Mouse (Mus musculus): ENCODE results near the gene Wnk1. TPM values are rescaled to one million over a fixed set of nuclear protein-coding genes. Genes with fewer than 3 reads are reported as not detected.

Gene Wnk1
- polyA plus RNA-seq, 1 experiment from 2014 or later = 49.3 TPM

DNA sequence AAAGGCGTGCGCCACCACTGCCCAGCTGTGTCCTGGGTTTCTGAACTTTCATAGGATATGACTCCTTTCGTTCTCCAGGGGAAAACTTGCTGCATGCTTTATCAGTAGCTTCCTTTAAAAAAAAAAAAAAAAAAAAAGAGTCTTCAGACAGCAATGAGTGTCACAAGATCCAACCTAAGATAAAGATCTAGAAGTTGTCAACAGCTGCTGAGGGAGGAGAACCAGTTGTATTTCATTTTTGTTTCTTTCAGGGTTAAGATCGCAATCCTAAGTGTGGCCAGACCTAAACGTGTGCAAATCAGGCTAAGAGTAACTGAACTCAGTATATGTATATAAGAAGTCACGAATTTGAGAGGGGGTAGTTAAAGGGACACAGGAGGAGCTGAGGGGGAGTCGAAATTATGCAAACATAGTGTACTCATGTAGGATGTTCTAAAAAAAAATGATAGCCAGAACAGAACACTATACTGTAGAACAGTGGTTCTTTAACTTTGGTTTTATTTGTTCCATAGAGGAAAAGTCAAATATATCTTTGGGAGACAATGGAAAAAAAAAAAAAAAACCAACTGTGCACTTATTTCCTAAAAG lies 9.3 kb upstream of the Wnk1 start:
- H3K27ac ChIP-seq (ENCODE audit: low read length) = no peak overlapping the region
- H3K4me2 ChIP-seq (ENCODE audit: low read depth, low read length) = no peak overlapping the region
- no peaks in the 10 kb centered on the region for H3K9me3 ChIP-seq (replicated peaks; ENCODE audit: control insufficient read depth, low read length)
- WGBS = 63% methylated on average over 7 of the region's 7 CpGs
- no peak overlapping the region for H3K4me3 ChIP-seq (ENCODE audit: low read length)
- ATAC-seq (replicated peaks; ENCODE audit: extremely low read depth, insufficient read depth, low FRiP score) = no peak
- H3K36me3 ChIP-seq (ENCODE audit: control insufficient read depth, insufficient read depth) = no peaks in the 10 kb centered on the region
- H3K27me3 ChIP-seq (ENCODE audit: control insufficient read depth, insufficient read depth, low read length) = no peaks in the 10 kb centered on the region
- H3K9ac ChIP-seq (ENCODE audit: low read length) = no peak overlapping the region
- no peaks in the 10 kb centered on the region for H3K4me1 ChIP-seq (ENCODE audit: control insufficient read depth, insufficient read depth, low read length)

DNA sequence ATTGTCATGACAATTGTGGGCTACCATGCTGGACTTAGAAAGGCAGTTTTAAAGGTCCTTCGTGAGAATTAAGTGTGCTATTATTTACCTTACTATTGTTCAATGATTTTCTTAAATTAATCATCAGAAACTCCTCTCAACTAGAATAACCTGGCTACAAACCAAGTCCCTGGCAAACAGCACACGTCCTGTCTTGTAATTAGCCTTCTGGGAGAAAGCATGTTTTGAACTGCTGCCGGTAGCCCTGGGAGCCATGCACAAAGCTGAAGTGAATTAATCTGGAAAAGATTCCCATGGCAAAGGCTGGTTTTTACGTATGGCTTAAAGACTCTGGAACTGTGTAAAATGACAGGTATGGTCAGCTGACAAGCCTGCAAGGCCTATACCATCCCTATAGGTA lies 6.9 kb upstream of the Wnk1 start:
- WGBS = 74% methylated on average over 4 of the region's 4 CpGs
- Histone ChIP-seq H3K9me3 (replicated peaks; ENCODE audit: control insufficient read depth, low read length) (no peaks in the 10 kb centered on the region), H3K27ac (ENCODE audit: low read length) (no peak overlapping the region), H3K4me3 (ENCODE audit: low read length) (no peak overlapping the region), H3K9ac (ENCODE audit: low read length) (no peak overlapping the region), H3K4me1 (ENCODE audit: control insufficient read depth, insufficient read depth, low read length) (no peaks in the 10 kb centered on the region), H3K4me2 (ENCODE audit: low read depth, low read length) (no peak overlapping the region), H3K27me3 (ENCODE audit: control insufficient read depth, insufficient read depth, low read length) (no peaks in the 10 kb centered on the region), H3K36me3 (ENCODE audit: control insufficient read depth, insufficient read depth) (no peaks in the 10 kb centered on the region)
- no peak for ATAC-seq (replicated peaks; ENCODE audit: extremely low read depth, insufficient read depth, low FRiP score)

DNA sequence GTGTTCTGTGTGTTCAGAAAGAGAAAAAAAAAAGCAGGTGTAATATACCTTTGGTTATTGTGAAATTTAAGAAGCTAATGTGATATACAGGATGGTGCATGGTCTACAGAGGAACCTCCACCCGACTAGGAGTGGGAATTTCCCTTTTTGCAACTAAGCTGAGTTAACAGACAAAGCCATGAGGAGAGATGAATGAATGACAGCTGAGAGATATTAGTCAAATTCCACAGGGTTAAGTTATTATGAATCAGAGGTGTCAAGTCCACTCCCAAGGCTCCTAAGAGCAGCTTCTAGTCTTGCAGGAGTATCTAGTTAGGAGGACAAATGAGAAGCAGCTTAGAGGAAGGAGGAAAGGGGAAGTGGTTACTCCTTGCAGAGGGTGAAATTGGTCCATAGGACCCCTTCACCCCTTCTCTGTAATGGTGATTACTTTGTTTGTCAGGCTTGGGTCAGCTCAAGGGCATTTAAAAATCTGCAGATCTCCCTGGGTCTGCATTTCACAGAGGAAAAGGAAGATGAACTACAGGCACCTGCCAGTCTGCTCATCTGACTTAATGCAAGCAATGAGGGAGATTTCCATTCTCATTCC lies 4.3 kb upstream of the Wnk1 start:
- H3K4me1 ChIP-seq (ENCODE audit: control insufficient read depth, insufficient read depth, low read length) = no peaks in the 10 kb centered on the region
- no peaks in the 10 kb centered on the region for H3K9me3 ChIP-seq (replicated peaks; ENCODE audit: control insufficient read depth, low read length)
- 66% methylated on average over 1 of the region's 1 CpGs for WGBS
- no peak overlapping the region for H3K27ac ChIP-seq (ENCODE audit: low read length)
- no peak overlapping the region for H3K9ac ChIP-seq (ENCODE audit: low read length)
- no peak for ATAC-seq (replicated peaks; ENCODE audit: extremely low read depth, insufficient read depth, low FRiP score)
- no peaks in the 10 kb centered on the region for H3K36me3 ChIP-seq (ENCODE audit: control insufficient read depth, insufficient read depth)
- no peaks in the 10 kb centered on the region for H3K27me3 ChIP-seq (ENCODE audit: control insufficient read depth, insufficient read depth, low read length)
- H3K4me3 ChIP-seq (ENCODE audit: low read length) = no peak overlapping the region
- H3K4me2 ChIP-seq (ENCODE audit: low read depth, low read length) = no peak overlapping the region

DNA sequence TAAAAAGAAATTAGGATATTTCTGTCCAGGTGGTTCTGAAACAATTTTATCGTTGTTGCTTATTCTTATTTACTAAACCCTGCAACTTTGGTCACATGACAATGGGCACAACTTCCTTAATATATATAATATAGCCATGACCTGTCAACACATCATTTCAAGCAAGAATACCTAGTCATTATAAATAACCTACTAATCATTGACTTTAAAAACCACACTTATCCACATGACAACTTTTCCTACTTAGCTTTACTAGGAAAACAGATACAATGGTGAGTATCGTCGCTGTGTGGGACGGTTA lies 2.0 kb upstream of the Wnk1 start:
- 91% methylated on average over 4 of the region's 4 CpGs for WGBS
- no peaks in the 10 kb centered on the region for H3K36me3 ChIP-seq (ENCODE audit: control insufficient read depth, insufficient read depth)
- H3K9ac ChIP-seq (ENCODE audit: low read length) = no peak overlapping the region
- no peak overlapping the region for H3K27ac ChIP-seq (ENCODE audit: low read length)
- H3K9me3 ChIP-seq (replicated peaks; ENCODE audit: control insufficient read depth, low read length) = no peaks in the 10 kb centered on the region
- no peak for ATAC-seq (replicated peaks; ENCODE audit: extremely low read depth, insufficient read depth, low FRiP score)
- H3K4me3 ChIP-seq (ENCODE audit: low read length) = no peak overlapping the region
- no peak overlapping the region for H3K4me2 ChIP-seq (ENCODE audit: low read depth, low read length)
- no peaks in the 10 kb centered on the region for H3K27me3 ChIP-seq (ENCODE audit: control insufficient read depth, insufficient read depth, low read length)
- no peaks in the 10 kb centered on the region for H3K4me1 ChIP-seq (ENCODE audit: control insufficient read depth, insufficient read depth, low read length)

DNA sequence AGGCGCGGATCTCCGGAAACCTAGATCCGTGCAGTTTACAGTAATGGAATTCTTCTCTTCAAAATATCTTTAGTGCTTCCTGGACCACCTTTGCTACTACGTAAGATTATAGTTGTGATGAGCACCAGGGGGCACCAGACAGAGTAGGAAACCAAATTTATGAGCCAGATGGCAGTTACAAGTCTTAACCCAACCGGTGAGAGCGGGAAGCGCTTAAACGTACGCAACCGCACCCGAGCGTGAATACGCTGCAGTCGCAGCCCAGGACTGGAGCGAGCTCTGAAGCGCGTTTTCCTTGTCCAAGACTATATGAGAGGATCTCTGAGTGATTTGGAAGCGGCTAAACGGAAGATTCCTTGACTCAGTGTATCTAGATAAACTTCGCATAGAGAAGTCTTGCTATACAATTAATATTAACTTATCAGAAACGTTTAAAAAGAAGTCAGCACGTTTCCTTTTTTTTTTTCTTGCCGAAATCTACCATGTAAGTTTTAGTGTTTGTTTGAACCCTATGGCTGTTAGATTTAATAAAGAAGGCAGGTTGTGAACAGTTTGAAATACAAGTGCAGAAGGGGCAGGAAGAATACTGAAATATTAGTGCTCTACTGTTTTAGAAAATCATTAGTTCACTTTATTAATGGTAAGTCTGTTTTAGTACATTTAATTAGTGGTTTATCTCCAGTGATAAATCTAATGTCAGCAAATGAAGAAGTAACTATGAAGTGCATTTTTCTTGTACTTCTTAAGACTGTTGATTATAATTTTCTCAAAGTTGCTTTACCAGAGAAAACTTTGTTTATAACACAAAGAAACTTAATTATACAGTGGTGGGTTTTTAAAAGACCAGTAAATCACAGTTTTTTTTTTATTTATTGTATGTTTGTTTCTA lies 1.4 kb upstream of the Wnk1 start:
- Histone ChIP-seq H3K9me3 (replicated peaks; ENCODE audit: control insufficient read depth, low read length) (no peaks in the 10 kb centered on the region), H3K27ac (ENCODE audit: low read length) (peak overlapping the region; percentile 89), H3K9ac (ENCODE audit: low read length) (peak overlapping the region; percentile 67), H3K27me3 (ENCODE audit: control insufficient read depth, insufficient read depth, low read length) (no peaks in the 10 kb centered on the region), H3K4me1 (ENCODE audit: control insufficient read depth, insufficient read depth, low read length) (peaks cover under 1% of the 10 kb centered on the region; the same call in 1 of the 2 replicates), H3K4me3 (ENCODE audit: low read length) (peak overlapping the region; percentile 98), H3K36me3 (ENCODE audit: control insufficient read depth, insufficient read depth) (no peaks in the 10 kb centered on the region), H3K4me2 (ENCODE audit: low read depth, low read length) (peak overlapping the region; percentile 84)
- under 1% methylated on average over 24 of the region's 24 CpGs for WGBS
- ATAC-seq (replicated peaks; ENCODE audit: extremely low read depth, insufficient read depth, low FRiP score) = 0 out of 2 replicates have a peak, but pooled peaks have one; percentile 10

DNA sequence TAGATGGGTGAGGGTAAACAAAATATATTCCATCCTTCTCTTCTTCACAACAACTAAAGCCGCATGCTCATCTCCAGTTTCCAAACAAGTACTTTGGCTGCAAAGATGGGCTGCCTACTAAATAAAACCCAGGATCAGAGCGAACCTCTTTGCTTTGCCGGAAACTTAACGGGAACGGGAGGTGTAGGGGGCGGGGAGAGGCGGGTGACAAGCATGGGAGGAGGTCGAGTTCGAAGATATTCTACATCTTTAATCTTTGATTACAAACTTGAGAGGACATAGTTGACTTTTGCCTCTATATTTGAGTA lies 738 bp upstream of the Wnk1 start:
- WGBS = under 1% methylated on average over 9 of the region's 9 CpGs
- H3K27ac ChIP-seq (ENCODE audit: low read length) = peak overlapping the region; percentile 89
- peak overlapping the region; percentile 98 for H3K4me3 ChIP-seq (ENCODE audit: low read length)
- peak overlapping the region; percentile 67 for H3K9ac ChIP-seq (ENCODE audit: low read length)
- peak overlapping the region; percentile 84 for H3K4me2 ChIP-seq (ENCODE audit: low read depth, low read length)
- H3K27me3 ChIP-seq (ENCODE audit: control insufficient read depth, insufficient read depth, low read length) = no peaks in the 10 kb centered on the region
- no peak for ATAC-seq (replicated peaks; ENCODE audit: extremely low read depth, insufficient read depth, low FRiP score)
- peaks cover 2% of the 10 kb centered on the region; the same call in 1 of the 2 replicates for H3K4me1 ChIP-seq (ENCODE audit: control insufficient read depth, insufficient read depth, low read length)
- H3K9me3 ChIP-seq (replicated peaks; ENCODE audit: control insufficient read depth, low read length) = no peaks in the 10 kb centered on the region
- H3K36me3 ChIP-seq (ENCODE audit: control insufficient read depth, insufficient read depth) = peaks cover under 1% of the 10 kb centered on the region; the same call in 1 of the 2 replicates

DNA sequence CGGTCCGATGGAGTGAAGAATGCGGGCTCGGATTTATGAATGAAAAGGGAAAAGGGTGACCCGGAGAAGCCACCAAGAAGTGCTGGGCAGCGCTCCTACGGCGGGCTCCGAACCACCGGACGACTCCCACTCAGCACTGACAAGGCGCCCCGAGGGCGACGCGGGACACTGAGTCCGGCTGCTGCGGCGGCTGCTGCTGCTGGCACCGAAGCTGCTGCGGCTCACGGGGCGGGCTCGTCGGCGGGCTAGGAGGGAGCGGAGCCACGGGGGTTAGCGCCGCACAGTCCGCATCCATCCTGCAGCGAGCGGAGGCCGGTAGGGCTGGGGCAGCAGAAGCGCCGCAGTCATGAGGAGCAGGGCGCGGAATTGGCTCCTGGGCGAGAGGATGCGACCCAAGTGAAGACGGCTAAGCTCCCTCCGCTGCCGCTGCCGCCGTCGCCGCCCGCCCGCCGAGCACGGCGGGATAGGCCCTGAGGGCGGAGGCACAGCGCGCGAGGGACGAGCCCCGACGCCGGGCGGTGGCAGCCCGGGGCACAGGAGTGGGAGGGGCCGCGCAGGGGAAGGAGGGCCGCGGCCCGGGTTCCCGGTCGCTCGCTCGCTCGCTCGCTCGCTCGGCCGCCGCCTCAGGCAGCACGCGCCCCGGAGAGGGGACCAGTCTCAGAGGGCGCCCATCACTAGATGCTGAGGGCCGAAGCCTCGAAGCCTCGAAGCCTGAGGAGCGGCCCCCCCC lies 671 bp downstream of the Wnk1 start:
- Histone ChIP-seq H3K9me3 (replicated peaks; ENCODE audit: control insufficient read depth, low read length) (no peaks in the 10 kb centered on the region), H3K4me2 (ENCODE audit: low read depth, low read length) (peak overlapping the region; percentile 88), H3K27me3 (ENCODE audit: control insufficient read depth, insufficient read depth, low read length) (no peaks in the 10 kb centered on the region), H3K36me3 (ENCODE audit: control insufficient read depth, insufficient read depth) (peaks cover 4% of the 10 kb centered on the region; the same call in 1 of the 2 replicates), H3K4me1 (ENCODE audit: control insufficient read depth, insufficient read depth, low read length) (peaks cover 5% of the 10 kb centered on the region; the same call in 1 of the 2 replicates), H3K27ac (ENCODE audit: low read length) (peak overlapping the region; percentile 100), H3K9ac (ENCODE audit: low read length) (peak overlapping the region; percentile 95), H3K4me3 (ENCODE audit: low read length) (peak overlapping the region; percentile 98)
- peak; percentile 78 for ATAC-seq (replicated peaks; ENCODE audit: extremely low read depth, insufficient read depth, low FRiP score)
- WGBS = under 1% methylated on average over 84 of the region's 85 CpGs

DNA sequence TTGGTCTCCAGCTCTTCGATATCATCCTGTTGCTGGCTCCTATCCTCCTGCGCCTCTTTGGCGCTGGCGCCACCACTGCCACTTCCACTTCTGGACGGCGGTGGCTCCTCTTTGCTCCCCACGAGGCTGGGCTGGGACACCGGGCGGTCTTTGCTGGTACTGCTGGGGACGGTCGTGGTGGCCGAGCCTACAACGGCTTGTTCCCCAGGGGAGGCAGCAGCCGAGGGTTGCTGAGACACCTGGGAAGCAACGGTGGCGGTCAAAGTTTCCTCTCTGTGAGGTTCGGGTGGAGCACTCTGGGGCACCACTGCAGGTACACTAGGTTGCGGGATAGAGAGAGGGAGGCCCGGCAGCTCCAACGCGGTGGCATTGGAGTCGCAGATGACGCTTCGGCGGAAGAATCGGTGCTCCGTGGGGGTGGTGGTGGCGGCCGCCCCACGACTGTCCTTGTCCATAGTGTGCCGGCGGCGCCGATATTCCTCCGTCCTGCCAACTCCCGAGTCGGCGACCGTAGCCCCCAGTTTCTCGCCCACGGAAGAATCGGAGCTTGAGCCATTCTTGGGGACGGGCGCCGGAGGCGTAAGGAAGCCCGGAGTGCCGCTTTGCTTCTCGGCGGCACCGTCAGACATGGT lies 1.4 kb downstream of the Wnk1 start:
- peak overlapping the region; percentile 88 for H3K4me2 ChIP-seq (ENCODE audit: low read depth, low read length)
- WGBS = under 1% methylated on average over 51 of the region's 51 CpGs
- ATAC-seq (replicated peaks; ENCODE audit: extremely low read depth, insufficient read depth, low FRiP score) = no peak
- no peaks in the 10 kb centered on the region for H3K9me3 ChIP-seq (replicated peaks; ENCODE audit: control insufficient read depth, low read length)
- peak overlapping the region; percentile 98 for H3K4me3 ChIP-seq (ENCODE audit: low read length)
- peaks cover 6% of the 10 kb centered on the region; the same call in 1 of the 2 replicates for H3K36me3 ChIP-seq (ENCODE audit: control insufficient read depth, insufficient read depth)
- H3K4me1 ChIP-seq (ENCODE audit: control insufficient read depth, insufficient read depth, low read length) = peaks cover 9% of the 10 kb centered on the region
- peak overlapping the region; percentile 100 for H3K27ac ChIP-seq (ENCODE audit: low read length)
- H3K9ac ChIP-seq (ENCODE audit: low read length) = peak overlapping the region; percentile 95
- no peaks in the 10 kb centered on the region for H3K27me3 ChIP-seq (ENCODE audit: control insufficient read depth, insufficient read depth, low read length)

Data from heart, embryonic 16.5 days (tissue).